Mouse (Mus musculus) retina, postnatal 7 days (tissue): ENCODE measurements around the gene Zfp97.
"Not testable (repeated sequence)": the region's sequence is repeated elsewhere in the genome, so short reads cannot be mapped to it uniquely, and the experiment has no call there.

ENCODE experiments used
- DNase-seq: peaks from one replicate; pipeline ENCODE4 v3.0.0-alpha.2; 2012; ENCODE audit warnings: low read depth, low spot score

Zfp97 gene

DNA sequence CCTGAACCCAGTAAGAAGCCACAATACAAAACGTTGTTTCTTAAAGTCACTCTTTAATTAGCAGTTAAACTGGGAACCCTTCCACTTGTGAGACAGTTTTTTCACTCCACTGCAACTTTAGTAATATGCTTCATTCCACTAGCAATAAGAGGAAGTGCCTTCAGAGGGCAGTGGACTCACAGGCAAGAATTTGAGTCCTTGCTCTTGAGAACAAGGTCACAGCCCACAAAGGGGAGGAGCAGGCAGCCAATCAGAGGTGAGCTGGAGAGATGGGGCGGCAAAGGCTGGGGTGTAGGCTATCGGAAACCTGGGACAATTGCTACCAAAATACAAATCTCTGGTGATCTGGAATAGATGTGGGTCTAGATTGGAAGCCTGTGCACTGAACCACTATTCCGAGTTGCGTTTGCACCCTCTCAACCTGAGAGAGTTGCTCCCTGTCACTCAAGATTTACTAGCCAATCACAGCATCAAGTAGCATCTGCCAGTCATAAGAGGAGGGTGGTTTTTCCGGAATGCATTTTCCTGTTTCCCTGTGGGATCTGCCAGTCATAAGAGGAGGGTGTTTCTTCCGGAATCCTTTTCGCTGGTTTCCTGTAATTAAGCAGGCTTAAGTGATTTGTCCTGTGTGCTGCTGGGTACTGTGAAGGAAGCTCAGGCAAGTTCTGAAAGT is at the start of gene Zfp97:
TSS of gene Zfp97 (plus strand) at position 586 of the 673 bp plus-strand sequence.
- DNase-seq, result not testable (repeated sequence)

DNA sequence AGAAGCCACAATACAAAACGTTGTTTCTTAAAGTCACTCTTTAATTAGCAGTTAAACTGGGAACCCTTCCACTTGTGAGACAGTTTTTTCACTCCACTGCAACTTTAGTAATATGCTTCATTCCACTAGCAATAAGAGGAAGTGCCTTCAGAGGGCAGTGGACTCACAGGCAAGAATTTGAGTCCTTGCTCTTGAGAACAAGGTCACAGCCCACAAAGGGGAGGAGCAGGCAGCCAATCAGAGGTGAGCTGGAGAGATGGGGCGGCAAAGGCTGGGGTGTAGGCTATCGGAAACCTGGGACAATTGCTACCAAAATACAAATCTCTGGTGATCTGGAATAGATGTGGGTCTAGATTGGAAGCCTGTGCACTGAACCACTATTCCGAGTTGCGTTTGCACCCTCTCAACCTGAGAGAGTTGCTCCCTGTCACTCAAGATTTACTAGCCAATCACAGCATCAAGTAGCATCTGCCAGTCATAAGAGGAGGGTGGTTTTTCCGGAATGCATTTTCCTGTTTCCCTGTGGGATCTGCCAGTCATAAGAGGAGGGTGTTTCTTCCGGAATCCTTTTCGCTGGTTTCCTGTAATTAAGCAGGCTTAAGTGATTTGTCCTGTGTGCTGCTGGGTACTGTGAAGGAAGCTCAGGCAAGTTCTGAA is 57.7 kb downstream of the Zfp97 start:
- not testable (repeated sequence) for DNase-seq

DNA sequence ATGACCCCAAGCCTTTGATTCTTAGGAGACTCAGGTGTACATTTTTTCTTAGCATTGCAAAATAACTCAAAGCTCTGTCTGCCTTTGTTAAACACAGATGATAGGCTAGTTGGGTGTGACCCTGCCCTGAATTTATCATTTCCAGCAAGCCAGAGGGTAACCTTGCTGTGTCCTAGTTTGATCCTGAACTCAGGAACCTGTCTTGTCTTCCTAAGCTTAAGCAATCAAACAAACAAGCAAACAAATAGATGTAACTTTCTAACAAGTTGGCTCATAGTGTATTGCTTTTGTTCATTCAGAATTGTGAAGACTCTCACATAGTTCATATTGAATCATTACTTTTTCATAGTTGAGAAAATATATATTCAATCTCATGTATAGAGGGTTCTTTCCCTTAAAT is 73.5 kb downstream of the Zfp97 start:
- not testable (repeated sequence) for DNase-seq

DNA sequence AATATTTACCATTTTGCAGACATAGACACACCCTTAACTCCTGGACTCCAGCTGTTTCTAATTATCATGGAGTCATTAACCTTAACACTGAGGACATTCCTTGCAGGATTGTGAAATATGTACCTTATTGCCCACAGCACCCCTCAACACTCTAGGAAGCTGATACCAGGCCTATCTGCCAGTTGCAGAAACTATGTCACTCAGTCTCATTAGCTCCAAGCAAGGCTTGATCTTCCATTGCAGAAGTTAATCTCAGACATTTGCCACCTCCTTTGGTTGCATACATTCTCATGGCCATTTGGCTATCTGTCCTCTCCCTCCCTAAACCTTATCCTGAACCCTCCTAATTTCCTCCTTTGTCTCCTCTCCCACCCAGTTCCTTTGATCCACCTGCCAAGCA is 74.0 kb downstream of the Zfp97 start:
- DNase-seq, result no peak

DNA sequence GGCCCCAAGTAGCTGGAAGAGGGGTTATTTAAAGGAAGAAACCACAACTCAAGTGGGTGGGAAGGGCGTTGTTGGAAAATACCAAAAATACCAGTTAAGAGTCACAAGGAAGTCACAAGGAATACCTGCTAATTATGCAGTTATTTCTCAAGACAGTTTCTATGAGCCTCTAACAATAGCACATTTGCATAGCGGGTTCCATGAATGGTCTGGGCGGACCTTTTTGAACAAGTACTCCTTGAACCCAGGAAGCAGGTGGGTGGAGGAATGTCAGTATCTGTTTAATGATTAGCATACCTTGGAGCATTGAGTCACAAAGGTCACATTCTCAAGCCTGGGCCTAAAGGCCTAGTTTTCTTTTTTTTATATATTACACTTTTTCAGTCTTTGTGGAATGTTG is 74.9 kb downstream of the Zfp97 start:
- not testable (repeated sequence) for DNase-seq
